Mouse (Mus musculus): ENCODE measurements around the gene Carmil1. TPM values are rescaled to one million over a fixed set of nuclear protein-coding genes. Genes with fewer than 3 reads are reported as not detected.

Carmil1 gene
- polyA plus RNA-seq, 1 experiment = 0.02 TPM

DNA sequence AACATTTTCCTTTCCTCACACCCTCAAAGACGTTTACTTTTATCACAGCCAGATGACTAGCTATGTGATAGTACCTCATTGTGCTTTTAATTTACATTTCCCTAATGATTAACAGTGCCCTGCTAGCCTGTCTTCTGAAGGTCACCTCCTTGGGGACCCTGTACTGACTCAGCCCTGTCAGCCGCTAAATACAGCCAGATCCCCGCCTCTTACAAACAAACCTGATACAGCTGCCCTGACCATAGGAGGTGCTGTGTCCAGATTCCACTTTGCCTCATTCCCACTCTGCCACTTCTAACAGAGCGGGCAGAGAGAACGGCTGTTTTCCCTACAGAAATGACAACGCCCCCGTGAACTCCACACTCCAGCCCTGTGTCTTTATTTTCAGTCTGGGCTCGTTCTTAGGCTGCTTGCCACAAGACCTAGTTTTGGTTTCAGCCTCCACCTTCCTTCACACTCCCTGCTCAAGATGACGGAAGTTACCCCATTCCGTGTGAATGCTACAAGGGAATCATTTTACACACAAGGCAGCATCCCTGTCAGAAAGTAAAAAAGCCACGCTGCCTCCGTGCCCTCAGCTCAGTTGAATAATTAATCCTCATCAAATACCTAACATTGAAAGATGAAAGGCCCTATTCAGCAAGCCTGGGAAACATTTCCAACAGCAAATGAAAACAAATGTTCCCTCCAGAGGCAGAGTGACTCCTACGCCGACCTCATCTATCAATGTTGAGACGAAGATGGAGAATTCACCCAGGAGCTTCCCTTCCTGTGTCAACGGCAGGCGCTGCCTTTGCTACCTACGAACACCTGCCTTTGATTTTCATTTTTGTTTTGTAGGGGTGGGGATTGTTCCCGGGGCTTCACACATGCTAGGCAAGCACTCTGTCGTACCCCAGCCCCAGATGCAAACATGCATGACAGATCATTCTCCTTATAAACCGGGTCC lies 145.0 kb downstream of the Carmil1 start:
- TF ChIP-seq TAL1 (IDR thresholded peaks at IDR 0.05; ENCODE audit: low read length) (no peak), GATA1 (IDR thresholded peaks at IDR 0.05; ENCODE audit: low read length) (no peak)
- Histone ChIP-seq H3K4me3 (replicated peaks) (no peak overlapping the region), H3K4me1 (ENCODE audit: control insufficient read depth) (peaks cover 11% of the 10 kb centered on the region), H3K36me3 (ENCODE audit: control insufficient read depth) (no peaks in the 10 kb centered on the region), H3K27me3 (ENCODE audit: control insufficient read depth) (peaks cover 27% of the 10 kb centered on the region), H3K9me3 (ENCODE audit: control insufficient read depth, low read length) (no peaks in the 10 kb centered on the region)

DNA sequence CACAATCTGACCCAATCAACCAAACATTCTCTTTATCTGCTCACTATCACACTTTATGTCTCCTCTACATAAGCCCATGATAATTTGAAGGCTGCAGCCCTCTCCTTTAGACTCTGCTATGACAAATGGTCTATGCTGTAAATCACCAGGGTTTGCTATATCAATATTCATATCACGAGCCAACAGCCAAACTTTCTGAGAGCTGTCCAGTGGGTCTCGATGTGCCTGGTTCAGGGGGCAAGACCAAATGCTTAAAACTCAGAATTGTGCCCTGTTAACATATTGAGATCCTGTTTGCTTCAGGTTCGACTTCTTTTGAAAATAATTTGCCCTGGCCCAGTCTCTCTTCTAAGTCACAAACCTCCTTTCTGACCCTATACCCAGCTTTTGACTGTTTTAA lies 147.7 kb downstream of the Carmil1 start:
- peaks cover 7% of the 10 kb centered on the region for H3K4me1 ChIP-seq (ENCODE audit: control insufficient read depth)

DNA sequence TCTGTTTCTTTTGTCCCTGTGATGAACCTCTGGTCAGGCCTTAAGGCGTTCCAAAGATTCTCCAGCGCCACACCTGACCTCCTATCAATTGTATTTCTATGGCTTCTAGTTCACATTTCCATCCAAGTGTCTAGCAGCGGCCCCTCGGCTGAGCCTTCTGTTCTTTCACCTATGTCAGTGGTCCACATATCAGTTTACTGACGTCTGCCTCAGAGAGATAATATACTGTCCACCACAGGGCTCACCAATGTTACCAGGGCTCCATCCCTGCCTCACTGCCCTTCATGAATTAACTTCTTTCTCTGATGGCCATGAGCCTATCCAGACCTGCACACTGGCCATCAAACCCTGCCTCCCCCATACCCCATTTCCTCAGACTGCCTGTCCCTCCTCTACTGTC lies 149.3 kb downstream of the Carmil1 start:
- no peaks in the 10 kb centered on the region for H3K36me3 ChIP-seq (ENCODE audit: control insufficient read depth)
- H3K27me3 ChIP-seq (ENCODE audit: control insufficient read depth) = peaks cover 29% of the 10 kb centered on the region
- H3K4me3 ChIP-seq (replicated peaks) = no peak overlapping the region
- TF ChIP-seq TAL1 (IDR thresholded peaks at IDR 0.05; ENCODE audit: low read length) (no peak), GATA1 (IDR thresholded peaks at IDR 0.05; ENCODE audit: low read length) (no peak)
- H3K9me3 ChIP-seq (ENCODE audit: control insufficient read depth, low read length) = no peaks in the 10 kb centered on the region
- peaks cover 7% of the 10 kb centered on the region for H3K4me1 ChIP-seq (ENCODE audit: control insufficient read depth)

More for the DNA sequence above, 147.7 kb downstream of the Carmil1 start:
- Histone ChIP-seq H3K36me3 (ENCODE audit: control insufficient read depth) (no peaks in the 10 kb centered on the region), H3K9me3 (ENCODE audit: control insufficient read depth, low read length) (no peaks in the 10 kb centered on the region), H3K4me3 (replicated peaks) (no peak overlapping the region), H3K27me3 (ENCODE audit: control insufficient read depth) (peaks cover 32% of the 10 kb centered on the region)
- TF ChIP-seq GATA1 (IDR thresholded peaks at IDR 0.05; ENCODE audit: low read length) = no peak
- TF ChIP-seq TAL1 (IDR thresholded peaks at IDR 0.05; ENCODE audit: low read length) = no peak

DNA sequence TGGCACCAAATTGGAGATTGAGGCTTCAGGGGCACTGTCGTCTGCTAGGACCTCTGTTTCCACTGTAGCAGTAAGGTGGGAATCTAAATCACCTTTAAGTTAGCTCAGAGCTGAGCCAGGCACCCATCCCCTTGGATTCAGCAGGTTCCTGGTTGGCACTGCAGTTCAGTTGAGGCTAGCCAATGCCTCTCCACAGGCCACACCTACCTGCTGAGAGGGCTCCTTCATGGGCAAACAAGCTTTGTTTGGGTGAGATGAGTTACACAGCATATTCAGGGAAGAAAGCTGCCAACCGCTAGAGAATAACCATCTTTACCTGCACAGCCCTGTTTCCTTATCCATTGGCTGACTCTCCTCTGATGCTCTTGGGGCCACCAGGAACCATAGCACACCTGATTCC lies 149.9 kb downstream of the Carmil1 start:
- H3K4me3 ChIP-seq (replicated peaks) = no peak overlapping the region
- TF ChIP-seq TAL1 (IDR thresholded peaks at IDR 0.05; ENCODE audit: low read length) (no peak), GATA1 (IDR thresholded peaks at IDR 0.05; ENCODE audit: low read length) (no peak)
- peaks cover 29% of the 10 kb centered on the region for H3K27me3 ChIP-seq (ENCODE audit: control insufficient read depth)
- H3K4me1 ChIP-seq (ENCODE audit: control insufficient read depth) = peaks cover 7% of the 10 kb centered on the region
- no peaks in the 10 kb centered on the region for H3K36me3 ChIP-seq (ENCODE audit: control insufficient read depth)
- H3K9me3 ChIP-seq (ENCODE audit: control insufficient read depth, low read length) = no peaks in the 10 kb centered on the region

DNA sequence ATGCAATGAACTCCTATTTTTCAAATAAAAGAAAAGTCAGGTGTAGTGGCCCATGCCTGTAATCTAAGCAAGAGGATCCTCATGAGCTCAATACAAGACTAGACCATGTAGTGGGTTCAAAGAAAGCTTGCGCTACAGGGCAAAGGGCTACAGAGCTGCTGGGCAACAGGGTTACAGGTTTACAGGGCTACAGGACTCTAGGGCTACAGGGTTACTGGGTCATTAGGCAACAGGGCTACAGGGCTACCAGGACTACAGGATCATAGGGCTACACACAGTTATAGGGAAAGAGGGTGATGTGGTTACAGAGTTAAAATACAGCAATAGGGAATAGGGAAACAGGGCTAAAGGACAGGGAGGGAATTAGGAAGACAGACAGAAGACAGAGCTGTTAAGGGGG lies 151.9 kb downstream of the Carmil1 start:
- Histone ChIP-seq H3K9me3 (ENCODE audit: control insufficient read depth, low read length) (no peaks in the 10 kb centered on the region), H3K36me3 (ENCODE audit: control insufficient read depth) (no peaks in the 10 kb centered on the region), H3K27me3 (ENCODE audit: control insufficient read depth) (peaks cover 20% of the 10 kb centered on the region), H3K4me3 (replicated peaks) (no peak overlapping the region), H3K4me1 (ENCODE audit: control insufficient read depth) (peaks cover 6% of the 10 kb centered on the region)
- TF ChIP-seq TAL1 (IDR thresholded peaks at IDR 0.05; ENCODE audit: low read length) (no peak), GATA1 (IDR thresholded peaks at IDR 0.05; ENCODE audit: low read length) (no peak)

DNA sequence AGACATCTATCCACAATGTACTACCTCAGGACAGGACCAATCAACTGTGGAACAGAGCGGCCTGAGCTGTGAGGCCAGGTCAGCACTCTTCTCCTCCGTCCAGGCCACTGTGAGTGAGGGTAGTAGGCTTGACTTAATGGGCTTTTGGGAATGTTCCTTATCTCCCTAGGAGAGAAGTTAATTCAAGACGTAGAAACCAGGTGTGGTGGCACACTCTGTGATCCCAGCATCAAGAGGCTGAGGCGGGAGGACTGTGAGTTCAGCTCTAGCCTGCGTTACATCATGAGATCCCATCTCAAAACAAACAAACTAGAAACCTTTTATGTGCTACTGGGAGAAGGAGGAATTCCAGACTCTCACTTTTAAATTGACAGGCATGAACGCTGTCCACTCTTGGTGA lies 154.7 kb downstream of the Carmil1 start:
- Histone ChIP-seq H3K4me1 (ENCODE audit: control insufficient read depth) (peaks cover 2% of the 10 kb centered on the region), H3K4me3 (replicated peaks) (no peak overlapping the region), H3K36me3 (ENCODE audit: control insufficient read depth) (no peaks in the 10 kb centered on the region), H3K9me3 (ENCODE audit: control insufficient read depth, low read length) (no peaks in the 10 kb centered on the region), H3K27me3 (ENCODE audit: control insufficient read depth) (peaks cover 11% of the 10 kb centered on the region)
- no peak for TF ChIP-seq TAL1 (IDR thresholded peaks at IDR 0.05; ENCODE audit: low read length)
- no peak for TF ChIP-seq GATA1 (IDR thresholded peaks at IDR 0.05; ENCODE audit: low read length)

DNA sequence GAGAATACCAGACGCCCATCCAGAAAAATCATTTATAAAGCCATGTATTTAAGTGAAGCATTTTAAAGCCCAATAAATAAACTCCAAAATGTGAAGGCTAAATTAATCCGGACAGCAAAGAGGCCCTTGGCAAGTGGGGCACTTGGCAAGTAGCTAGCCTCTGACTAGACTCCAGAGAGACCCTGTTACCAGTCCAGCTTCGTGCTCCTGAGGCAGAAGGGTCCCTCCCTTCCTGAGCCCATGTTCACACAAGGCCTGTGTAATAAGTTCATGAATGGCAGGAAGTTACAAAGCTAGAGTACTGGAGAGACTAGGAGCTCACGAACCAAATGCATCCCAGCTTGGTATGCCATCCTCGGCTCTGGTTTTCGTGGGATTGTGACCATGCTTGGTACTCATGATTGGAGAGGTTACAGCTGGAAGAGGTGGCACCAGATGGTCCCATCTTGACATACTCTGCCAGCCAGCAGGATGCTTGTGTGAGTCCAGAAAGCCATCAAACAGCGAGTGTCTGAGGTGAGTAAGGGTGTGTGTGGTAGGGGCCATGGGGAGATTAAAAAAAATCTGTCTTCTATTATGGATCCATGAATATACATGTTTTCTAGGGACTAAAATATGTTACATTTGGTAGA lies 163.3 kb downstream of the Carmil1 start:
- no peak for TF ChIP-seq TAL1 (IDR thresholded peaks at IDR 0.05; ENCODE audit: low read length)
- no peak for TF ChIP-seq GATA1 (IDR thresholded peaks at IDR 0.05; ENCODE audit: low read length)
- Histone ChIP-seq H3K4me3 (replicated peaks) (no peak overlapping the region), H3K36me3 (ENCODE audit: control insufficient read depth) (no peaks in the 10 kb centered on the region; the same call in 1 of the 2 replicates), H3K4me1 (ENCODE audit: control insufficient read depth) (peaks cover 7% of the 10 kb centered on the region), H3K9me3 (ENCODE audit: control insufficient read depth, low read length) (no peaks in the 10 kb centered on the region), H3K27me3 (ENCODE audit: control insufficient read depth) (peaks cover 3% of the 10 kb centered on the region; the same call in 1 of the 2 replicates)

DNA sequence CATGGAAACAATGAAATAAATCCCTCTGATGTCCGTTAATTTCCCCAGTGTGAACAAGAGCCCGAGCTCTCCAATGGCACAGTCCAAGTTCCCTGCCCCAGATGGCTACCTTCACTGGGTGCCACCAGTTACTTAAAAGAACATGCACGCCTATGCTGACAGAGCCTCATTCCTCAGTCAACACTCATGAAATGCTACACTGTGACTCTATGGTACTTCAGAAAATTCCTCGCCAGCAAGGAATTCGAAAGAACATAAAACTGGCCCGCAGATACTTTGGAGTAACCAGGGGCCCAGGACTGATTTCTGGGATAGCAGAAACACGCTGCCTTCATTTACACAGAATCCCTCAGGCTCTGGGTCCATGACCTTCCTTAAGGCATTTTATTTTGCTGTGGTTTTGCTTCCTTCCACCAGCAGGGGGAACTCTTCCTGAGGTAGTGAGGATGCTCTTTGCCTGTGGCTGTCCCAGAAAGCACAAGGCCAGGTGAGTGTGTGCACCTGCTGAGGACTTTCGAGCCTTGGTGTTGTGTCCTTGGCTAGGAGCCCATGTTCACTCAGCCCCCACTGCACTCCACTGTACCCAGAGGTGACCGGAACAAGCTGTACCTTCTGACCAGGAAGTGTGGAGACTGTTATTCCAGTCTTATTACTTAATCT lies 167.8 kb downstream of the Carmil1 start:
- peaks cover 7% of the 10 kb centered on the region for H3K4me1 ChIP-seq (ENCODE audit: control insufficient read depth)

DNA sequence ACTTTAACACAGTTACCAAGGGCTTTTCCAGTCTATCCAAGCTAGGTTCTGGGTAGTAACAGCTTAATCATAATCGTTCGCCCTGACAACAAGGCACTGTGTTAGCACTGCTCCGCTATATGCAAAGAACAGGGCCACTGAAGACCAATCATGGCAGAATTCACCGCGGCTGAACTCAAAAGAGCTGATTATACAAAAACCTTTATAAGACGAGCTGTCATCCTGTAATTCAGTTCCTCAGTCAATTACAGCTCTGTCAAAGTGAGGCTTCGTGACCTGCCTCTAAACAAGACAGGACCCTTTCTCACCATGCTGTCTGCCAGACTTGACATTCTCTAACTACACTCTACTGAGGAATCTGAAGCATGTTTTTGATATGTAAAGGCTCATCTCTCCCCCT lies 170.3 kb downstream of the Carmil1 start:
- Histone ChIP-seq H3K4me3 (replicated peaks) (no peak overlapping the region), H3K9me3 (ENCODE audit: control insufficient read depth, low read length) (no peaks in the 10 kb centered on the region)
- TF ChIP-seq GATA1 (IDR thresholded peaks at IDR 0.05; ENCODE audit: low read length) (no peak), TAL1 (IDR thresholded peaks at IDR 0.05; ENCODE audit: low read length) (no peak)

More for the DNA sequence above, 167.8 kb downstream of the Carmil1 start:
- no peaks in the 10 kb centered on the region for H3K9me3 ChIP-seq (ENCODE audit: control insufficient read depth, low read length)
- H3K36me3 ChIP-seq (ENCODE audit: control insufficient read depth) = no peaks in the 10 kb centered on the region
- peaks cover 3% of the 10 kb centered on the region; the same call in 1 of the 2 replicates for H3K27me3 ChIP-seq (ENCODE audit: control insufficient read depth)
- no peak overlapping the region for H3K4me3 ChIP-seq (replicated peaks)
- no peak for TF ChIP-seq TAL1 (IDR thresholded peaks at IDR 0.05; ENCODE audit: low read length)
- no peak for TF ChIP-seq GATA1 (IDR thresholded peaks at IDR 0.05; ENCODE audit: low read length)

More for the DNA sequence above, 170.3 kb downstream of the Carmil1 start:
- Histone ChIP-seq H3K36me3 (ENCODE audit: control insufficient read depth) (no peaks in the 10 kb centered on the region), H3K27me3 (ENCODE audit: control insufficient read depth) (peaks cover 1% of the 10 kb centered on the region; the same call in 1 of the 2 replicates), H3K4me1 (ENCODE audit: control insufficient read depth) (peaks cover 7% of the 10 kb centered on the region)

Measured in erythroblast, embryonic 14.5 days (primary cell).